Mouse (Mus musculus): Measurements from ENCODE around the gene Casp3. TPM values are rescaled to one million over a fixed set of nuclear protein-coding genes. Genes with fewer than 3 reads are reported as not detected.
"Not testable (repeated sequence)": the region's sequence is repeated elsewhere in the genome, so short reads cannot be mapped to it uniquely, and the experiment has no call there.

Gene Casp3
- 45.9 and 69.4 TPM in 2 replicates for polyA plus RNA-seq (2014; fragmentation: Nextera tagmentation; extraction: Ambion mirVana)

GRCm38 (mm10) chr8:46616879-46617689 lies at the start of gene Casp3, which contains the start of gene Primpol:
Gene Casp3, plus strand, starts transcription at chr8:46617291.
Gene Primpol, minus strand, starts transcription at chr8:46617212.
- H3K9ac ChIP-seq (ENCODE audit: low read depth, low read length), result peak within 1 kb of the TSS; percentile 82
- H3K27me3 ChIP-seq (ENCODE audit: control insufficient read depth, insufficient read depth, low read length), result no peaks in the 10 kb centered on the region
- no peaks in the 10 kb centered on the region for H3K36me3 ChIP-seq (ENCODE audit: control insufficient read depth, insufficient read depth, low read length)
- H3K27ac ChIP-seq (ENCODE audit: low read depth, low read length), result peak within 1 kb of the TSS; percentile 85
- peak within 1 kb of the TSS; percentile 77 for H3K4me2 ChIP-seq (replicated peaks; ENCODE audit: low read depth, low read length)
- peak; percentile 98 for ATAC-seq (ENCODE audit: low FRiP score, low TSS enrichment)
- no peaks in the 10 kb centered on the region for H3K9me3 ChIP-seq (ENCODE audit: control insufficient read depth, low read length)
- under 1% methylated on average over 49 of the region's 54 CpGs for WGBS
- H3K4me3 ChIP-seq (ENCODE audit: low read length), result peak within 1 kb of the TSS; percentile 80
- H3K4me1 ChIP-seq (ENCODE audit: control insufficient read depth, insufficient read depth, low read length), result peaks cover 5% of the 10 kb centered on the region

- Histone ChIP-seq H3K27me3 (ENCODE audit: control insufficient read depth, insufficient read depth, low read length) (no peaks in the 10 kb centered on the region), H3K36me3 (ENCODE audit: control insufficient read depth, insufficient read depth, low read length) (peaks cover 9% of the 10 kb centered on the region; the same call in 1 of the 2 replicates), H3K27ac (ENCODE audit: low read depth, low read length) (no peak overlapping the region), H3K4me2 (replicated peaks; ENCODE audit: low read depth, low read length) (no peak overlapping the region), H3K4me3 (ENCODE audit: low read length) (no peak overlapping the region), H3K4me1 (ENCODE audit: control insufficient read depth, insufficient read depth, low read length) (no peaks in the 10 kb centered on the region), H3K9me3 (ENCODE audit: control insufficient read depth, low read length) (no peaks in the 10 kb centered on the region), H3K9ac (ENCODE audit: low read depth, low read length) (no peak overlapping the region)
- ATAC-seq (ENCODE audit: low FRiP score, low TSS enrichment), result no peak
- 81% methylated on average over 8 of the region's 8 CpGs for WGBS
Measured at GRCm38 (mm10) chr8:46567946-46568345, 49.1 kb upstream of the Casp3 start.

- H3K9ac ChIP-seq (ENCODE audit: low read depth, low read length), result no peak overlapping the region
- H3K4me1 ChIP-seq (ENCODE audit: control insufficient read depth, insufficient read depth, low read length), result no peaks in the 10 kb centered on the region
- H3K9me3 ChIP-seq (ENCODE audit: control insufficient read depth, low read length), result no peaks in the 10 kb centered on the region
- WGBS, result 84% methylated on average over 2 of the region's 2 CpGs
- ATAC-seq (ENCODE audit: low FRiP score, low TSS enrichment), result no peak
- peaks cover 15% of the 10 kb centered on the region for H3K36me3 ChIP-seq (ENCODE audit: control insufficient read depth, insufficient read depth, low read length)
- no peak overlapping the region for H3K4me2 ChIP-seq (replicated peaks; ENCODE audit: low read depth, low read length)
- H3K27ac ChIP-seq (ENCODE audit: low read depth, low read length), result no peak overlapping the region
- no peak overlapping the region for H3K4me3 ChIP-seq (ENCODE audit: low read length)
- no peaks in the 10 kb centered on the region for H3K27me3 ChIP-seq (ENCODE audit: control insufficient read depth, insufficient read depth, low read length)
Measured at GRCm38 (mm10) chr8:46568942-46569341, 48.1 kb upstream of the Casp3 start.

GRCm38 (mm10) chr8:46569659-46570441 lies 47.2 kb upstream of the Casp3 start:
- no peak overlapping the region for H3K9ac ChIP-seq (ENCODE audit: low read depth, low read length)
- H3K9me3 ChIP-seq (ENCODE audit: control insufficient read depth, low read length), result no peaks in the 10 kb centered on the region
- no peak overlapping the region for H3K27ac ChIP-seq (ENCODE audit: low read depth, low read length)
- H3K27me3 ChIP-seq (ENCODE audit: control insufficient read depth, insufficient read depth, low read length), result no peaks in the 10 kb centered on the region
- 88% methylated on average over 19 of the region's 19 CpGs for WGBS
- ATAC-seq (ENCODE audit: low FRiP score, low TSS enrichment), result no peak
- no peaks in the 10 kb centered on the region for H3K4me1 ChIP-seq (ENCODE audit: control insufficient read depth, insufficient read depth, low read length)
- no peak overlapping the region for H3K4me3 ChIP-seq (ENCODE audit: low read length)
- H3K36me3 ChIP-seq (ENCODE audit: control insufficient read depth, insufficient read depth, low read length), result peaks cover 24% of the 10 kb centered on the region
- no peak overlapping the region for H3K4me2 ChIP-seq (replicated peaks; ENCODE audit: low read depth, low read length)

GRCm38 (mm10) chr8:46570673-46571072 lies 46.4 kb upstream of the Casp3 start:
- Histone ChIP-seq H3K36me3 (ENCODE audit: control insufficient read depth, insufficient read depth, low read length) (peaks cover 26% of the 10 kb centered on the region), H3K4me3 (ENCODE audit: low read length) (no peak overlapping the region), H3K27me3 (ENCODE audit: control insufficient read depth, insufficient read depth, low read length) (no peaks in the 10 kb centered on the region), H3K9ac (ENCODE audit: low read depth, low read length) (no peak overlapping the region), H3K9me3 (ENCODE audit: control insufficient read depth, low read length) (no peaks in the 10 kb centered on the region), H3K27ac (ENCODE audit: low read depth, low read length) (no peak overlapping the region), H3K4me1 (ENCODE audit: control insufficient read depth, insufficient read depth, low read length) (no peaks in the 10 kb centered on the region), H3K4me2 (replicated peaks; ENCODE audit: low read depth, low read length) (no peak overlapping the region)
- ATAC-seq (ENCODE audit: low FRiP score, low TSS enrichment), result no peak; the same call in 1 of the 2 replicates
- WGBS, result 91% methylated on average over 9 of the region's 14 CpGs

- WGBS, result 95% methylated on average over 2 of the region's 2 CpGs
- Histone ChIP-seq H3K4me2 (replicated peaks; ENCODE audit: low read depth, low read length) (no peak overlapping the region), H3K27me3 (ENCODE audit: control insufficient read depth, insufficient read depth, low read length) (no peaks in the 10 kb centered on the region), H3K27ac (ENCODE audit: low read depth, low read length) (no peak overlapping the region), H3K9ac (ENCODE audit: low read depth, low read length) (no peak overlapping the region), H3K9me3 (ENCODE audit: control insufficient read depth, low read length) (no peaks in the 10 kb centered on the region), H3K36me3 (ENCODE audit: control insufficient read depth, insufficient read depth, low read length) (peaks cover 49% of the 10 kb centered on the region), H3K4me3 (ENCODE audit: low read length) (no peak overlapping the region), H3K4me1 (ENCODE audit: control insufficient read depth, insufficient read depth, low read length) (no peaks in the 10 kb centered on the region)
- no peak for ATAC-seq (ENCODE audit: low FRiP score, low TSS enrichment)
Measured at GRCm38 (mm10) chr8:46573446-46573845, 43.6 kb upstream of the Casp3 start.

- no peak overlapping the region for H3K4me3 ChIP-seq (ENCODE audit: low read length)
- H3K9me3 ChIP-seq (ENCODE audit: control insufficient read depth, low read length), result no peaks in the 10 kb centered on the region
- WGBS, result 91% methylated on average over 2 of the region's 2 CpGs
- no peaks in the 10 kb centered on the region for H3K4me1 ChIP-seq (ENCODE audit: control insufficient read depth, insufficient read depth, low read length)
- H3K9ac ChIP-seq (ENCODE audit: low read depth, low read length), result no peak overlapping the region
- H3K36me3 ChIP-seq (ENCODE audit: control insufficient read depth, insufficient read depth, low read length), result peaks cover 54% of the 10 kb centered on the region
- H3K27ac ChIP-seq (ENCODE audit: low read depth, low read length), result no peak overlapping the region
- no peak for ATAC-seq (ENCODE audit: low FRiP score, low TSS enrichment)
- H3K27me3 ChIP-seq (ENCODE audit: control insufficient read depth, insufficient read depth, low read length), result no peaks in the 10 kb centered on the region
- no peak overlapping the region for H3K4me2 ChIP-seq (replicated peaks; ENCODE audit: low read depth, low read length)
Measured at GRCm38 (mm10) chr8:46573964-46574363, 43.1 kb upstream of the Casp3 start.

- H3K27ac ChIP-seq (ENCODE audit: low read depth, low read length), result no peak overlapping the region
- no peak for ATAC-seq (ENCODE audit: low FRiP score, low TSS enrichment)
- H3K4me1 ChIP-seq (ENCODE audit: control insufficient read depth, insufficient read depth, low read length), result no peaks in the 10 kb centered on the region
- H3K27me3 ChIP-seq (ENCODE audit: control insufficient read depth, insufficient read depth, low read length), result no peaks in the 10 kb centered on the region
- 94% methylated on average over 9 of the region's 9 CpGs for WGBS
- peaks cover 57% of the 10 kb centered on the region for H3K36me3 ChIP-seq (ENCODE audit: control insufficient read depth, insufficient read depth, low read length)
- H3K9me3 ChIP-seq (ENCODE audit: control insufficient read depth, low read length), result no peaks in the 10 kb centered on the region
- H3K4me2 ChIP-seq (replicated peaks; ENCODE audit: low read depth, low read length), result no peak overlapping the region
- no peak overlapping the region for H3K4me3 ChIP-seq (ENCODE audit: low read length)
- no peak overlapping the region for H3K9ac ChIP-seq (ENCODE audit: low read depth, low read length)
Measured at GRCm38 (mm10) chr8:46578794-46579193, 38.3 kb upstream of the Casp3 start.

GRCm38 (mm10) chr8:46584328-46584727 lies 32.8 kb upstream of the Casp3 start:
- peaks cover 13% of the 10 kb centered on the region; the same call in 1 of the 2 replicates for H3K36me3 ChIP-seq (ENCODE audit: control insufficient read depth, insufficient read depth, low read length)
- not testable (repeated sequence) for ATAC-seq (ENCODE audit: low FRiP score, low TSS enrichment); H3K4me2 ChIP-seq (replicated peaks; ENCODE audit: low read depth, low read length); H3K9ac ChIP-seq (ENCODE audit: low read depth, low read length); H3K4me3 ChIP-seq (ENCODE audit: low read length); H3K4me1 ChIP-seq (ENCODE audit: control insufficient read depth, insufficient read depth, low read length); H3K27me3 ChIP-seq (ENCODE audit: control insufficient read depth, insufficient read depth, low read length); H3K9me3 ChIP-seq (ENCODE audit: control insufficient read depth, low read length); H3K27ac ChIP-seq (ENCODE audit: low read depth, low read length)
- 35% methylated on average over 3 of the region's 4 CpGs for WGBS
